Mouse (Mus musculus) erythroblast, adult 5-6 weeks (primary cell): Measurements from ENCODE around the gene Rasal1. TPM values are rescaled to one million over a fixed set of nuclear protein-coding genes. Genes with fewer than 3 reads are reported as not detected.
A peak's percentile ranks its signal among the peaks of the same experiment; 100 is the strongest.

Experiments used
- ATAC-seq: replicated peaks from 2 replicates; pipeline ENCODE4 v1.8.0; 2016; ENCODE audit warnings: moderate number of reproducible peaks, mild to moderate bottlenecking, moderate TSS enrichment, inconsistent platforms; ENCODE audit not compliant: poor library complexity, low FRiP score, severe bottlenecking
- total RNA-seq, 2 experiments: library from RNA; stranded (forward) in 1 of 2; stranded (reverse) in 1 of 2; fragments of 150-400 nt in 1 of 2; fragments of 200-764, 138-1000 nt in 1 of 2; gene quantifications; 2 replicates each; pipeline versions ENCODE4 v1.2.3 to v1.2.4; 2015 to 2017; ENCODE audit warnings: low replicate concordance in 2 of 2

Gene Rasal1
- total RNA-seq, 2 experiments from 2014 or later: not detected

DNA sequence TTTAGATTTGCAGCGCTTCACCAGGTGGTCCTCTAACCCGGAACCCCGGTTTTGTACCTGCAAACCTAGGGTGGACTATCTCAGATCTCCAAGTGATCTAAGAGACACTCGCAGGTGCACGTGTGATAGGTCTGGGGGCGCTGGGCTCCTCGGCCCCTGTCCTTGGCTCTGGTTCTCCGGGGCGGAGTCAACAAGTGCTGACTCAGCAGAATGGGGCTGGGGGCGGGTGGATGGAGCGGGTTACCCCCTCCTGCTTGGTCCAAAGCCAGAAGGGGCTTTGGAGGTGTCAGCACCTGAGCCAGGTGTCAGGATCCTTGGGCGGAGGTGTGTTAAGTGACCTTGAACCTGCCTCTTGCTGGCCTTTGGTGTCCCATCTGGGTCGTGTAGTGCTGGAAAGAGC lies 1.3 kb downstream of the Rasal1 start:
- ATAC-seq: no peak

DNA sequence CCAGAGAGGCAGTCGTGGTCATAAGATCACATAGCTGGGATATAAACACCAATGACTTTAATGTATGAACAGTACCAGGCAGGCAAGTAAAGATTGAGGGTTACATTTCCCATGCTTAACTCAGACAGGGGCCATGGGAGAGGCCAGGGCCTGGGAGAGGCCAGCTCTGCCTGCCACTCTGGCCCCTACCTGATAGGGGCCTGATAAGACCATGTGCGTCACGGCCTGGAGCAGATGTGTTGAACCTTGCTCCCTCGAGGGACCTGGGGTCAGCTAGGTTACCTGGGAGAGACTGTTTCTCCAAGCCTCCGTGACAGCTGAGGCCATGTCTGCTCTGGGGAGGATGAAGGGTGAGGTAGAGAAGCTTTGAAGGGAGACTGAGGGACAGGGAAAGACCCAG lies 2.6 kb downstream of the Rasal1 start:
- no peak for ATAC-seq

DNA sequence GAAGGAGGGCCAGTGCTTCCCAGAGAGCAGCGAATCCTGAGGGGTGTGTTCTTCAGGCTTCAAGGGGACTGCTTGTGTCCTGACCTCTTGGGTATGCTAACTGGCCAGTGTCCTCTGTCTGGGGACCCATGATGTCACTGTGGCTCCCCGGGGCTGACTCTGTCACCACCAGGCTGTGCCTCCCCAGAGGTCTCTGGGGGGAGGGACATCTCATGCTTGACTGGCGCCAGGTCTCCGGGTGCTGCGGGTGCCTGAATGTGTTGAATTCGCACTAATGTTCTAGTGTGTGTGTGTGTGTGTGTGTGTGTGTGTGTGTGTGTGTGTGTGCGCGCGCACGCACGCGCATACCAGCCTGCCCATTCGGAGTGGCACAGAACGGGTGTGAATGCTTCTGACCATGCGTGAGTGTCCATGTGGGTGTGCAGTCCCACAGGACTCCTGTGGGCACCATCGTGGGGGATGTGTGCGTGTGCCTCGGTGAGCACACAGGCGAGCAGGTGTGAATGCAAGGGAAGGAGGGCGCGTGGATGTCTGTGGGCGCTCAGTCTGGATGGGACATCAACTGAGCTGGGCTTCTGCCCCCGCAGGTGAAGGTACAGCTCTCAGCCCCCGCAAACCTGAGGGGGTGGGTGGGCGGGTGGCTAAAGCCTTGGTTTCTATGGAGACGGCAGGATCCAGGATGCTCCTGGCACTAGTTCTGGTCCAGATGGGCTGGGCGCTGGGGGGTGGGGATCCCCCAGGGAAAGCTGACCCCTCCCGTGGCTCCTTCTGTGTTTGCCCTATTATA lies 4.5 kb downstream of the Rasal1 start:
- no peak for ATAC-seq

DNA sequence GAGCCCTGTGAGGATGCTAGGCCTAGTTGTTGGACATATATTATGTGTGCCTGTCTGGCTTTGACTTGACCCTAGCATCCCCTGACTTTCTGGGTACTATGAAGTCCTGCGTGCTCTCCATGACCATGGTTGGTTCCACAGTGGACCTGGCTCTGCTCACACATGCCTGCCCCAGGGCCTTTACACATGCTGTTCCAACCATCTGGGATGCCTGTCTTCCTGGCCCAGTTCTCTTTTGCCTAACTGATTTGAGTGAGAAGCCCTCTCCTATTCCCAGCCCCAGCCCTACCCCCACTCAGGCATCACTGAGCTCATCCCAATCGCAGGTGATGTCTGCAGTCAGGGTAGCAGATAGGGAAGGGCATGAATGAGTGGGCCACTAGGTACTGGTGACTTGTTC lies 5.3 kb downstream of the Rasal1 start:
- ATAC-seq: no peak

DNA sequence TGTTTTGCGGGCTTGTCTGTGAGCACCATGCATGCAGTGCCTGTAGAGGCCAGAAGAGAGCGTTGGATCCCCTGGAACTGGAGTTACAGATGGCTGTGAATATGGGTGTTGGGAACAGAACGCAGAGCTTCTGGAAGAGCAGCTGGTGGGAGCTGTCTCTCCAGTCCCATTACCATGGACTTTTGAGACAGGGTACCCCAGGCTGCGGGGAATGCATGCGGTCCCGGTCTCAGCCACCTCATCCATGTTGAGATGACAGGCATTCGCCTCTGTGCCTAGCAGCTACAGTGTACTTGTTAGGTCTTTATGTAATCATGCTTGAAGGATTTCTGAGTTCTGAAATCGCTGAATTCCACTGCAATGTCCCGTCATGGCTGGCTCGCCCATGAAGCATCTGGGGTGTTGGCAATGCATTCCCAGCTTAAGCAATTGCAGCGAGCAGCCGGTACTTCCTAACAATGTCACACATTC lies 7.7 kb downstream of the Rasal1 start:
- no peak for ATAC-seq

DNA sequence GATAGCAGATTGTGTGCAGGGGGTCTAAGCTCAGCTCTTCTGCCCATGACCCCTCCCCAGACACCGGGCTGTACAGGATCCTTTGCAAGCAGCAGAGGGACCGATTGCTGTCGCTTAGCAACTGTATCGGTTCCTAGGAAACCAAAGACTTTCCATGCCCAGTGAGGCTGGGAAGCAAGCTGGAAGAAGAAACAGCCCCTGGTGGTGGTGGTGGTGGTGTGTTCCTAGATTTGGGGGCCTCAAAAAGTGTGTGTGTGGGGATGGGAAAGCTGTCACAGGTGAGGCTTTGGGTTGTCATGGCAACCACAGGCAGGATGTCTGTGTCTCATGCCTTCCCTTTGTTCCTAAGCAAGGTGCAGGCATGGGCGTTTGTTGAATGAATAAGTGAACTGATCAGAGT lies 12.2 kb downstream of the Rasal1 start:
- no peak for ATAC-seq

DNA sequence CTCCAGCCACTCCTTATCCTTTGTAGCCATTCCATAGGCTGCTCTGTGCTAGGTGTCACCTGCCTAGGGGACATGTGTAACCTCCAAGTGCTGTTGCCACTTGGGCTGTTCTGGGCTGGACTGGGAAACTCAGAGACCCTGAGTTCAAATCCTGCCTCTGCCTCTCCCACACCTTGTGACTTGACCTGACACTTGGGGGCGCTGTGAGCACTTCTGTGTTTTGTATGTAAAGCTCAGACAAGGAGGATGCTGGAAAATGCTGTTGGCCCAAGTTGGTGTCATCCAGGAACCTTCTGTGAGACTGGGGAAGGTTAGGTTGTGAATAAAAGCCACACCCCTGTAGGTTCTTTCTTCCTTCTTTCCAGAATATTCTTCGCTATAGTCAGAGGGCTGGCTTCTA lies 16.3 kb downstream of the Rasal1 start:
- ATAC-seq: no peak

DNA sequence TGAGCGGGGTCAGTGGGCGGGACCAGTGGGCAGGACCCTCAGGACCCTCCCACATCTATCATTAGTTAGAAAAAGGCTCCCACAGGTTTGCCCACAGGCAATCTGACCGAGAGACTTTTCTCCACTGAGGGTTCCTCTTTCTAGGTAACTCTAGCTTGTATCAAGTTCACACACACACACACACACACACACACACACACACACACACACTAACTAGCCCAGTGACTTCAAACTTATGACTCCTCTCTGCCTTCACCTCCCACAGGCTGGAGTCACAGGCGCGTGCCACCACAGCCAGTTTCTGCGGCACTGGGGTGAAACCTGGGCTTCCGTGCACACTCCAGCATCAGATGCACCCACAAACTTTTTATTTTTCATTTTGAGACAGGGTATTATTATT lies 20.1 kb downstream of the Rasal1 start:
- no peak for ATAC-seq

DNA sequence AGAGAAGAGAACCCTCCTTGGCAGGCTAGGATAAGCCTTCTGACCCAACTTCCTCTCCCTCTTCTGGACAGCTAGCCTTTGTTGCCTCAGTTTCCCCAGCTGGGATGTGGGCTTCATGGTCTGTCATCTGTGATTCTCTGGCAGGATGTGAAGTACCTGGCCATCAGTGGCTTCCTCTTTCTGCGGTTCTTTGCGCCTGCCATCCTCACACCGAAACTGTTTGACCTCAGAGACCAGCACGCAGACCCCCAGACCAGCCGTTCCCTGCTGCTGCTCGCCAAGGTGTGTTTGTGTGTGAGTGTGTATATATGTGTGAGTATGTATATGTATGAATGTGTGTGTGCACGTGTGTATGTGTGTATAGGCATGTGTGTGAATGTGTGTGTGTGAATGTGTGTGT lies 21.5 kb downstream of the Rasal1 start:
- no peak for ATAC-seq

DNA sequence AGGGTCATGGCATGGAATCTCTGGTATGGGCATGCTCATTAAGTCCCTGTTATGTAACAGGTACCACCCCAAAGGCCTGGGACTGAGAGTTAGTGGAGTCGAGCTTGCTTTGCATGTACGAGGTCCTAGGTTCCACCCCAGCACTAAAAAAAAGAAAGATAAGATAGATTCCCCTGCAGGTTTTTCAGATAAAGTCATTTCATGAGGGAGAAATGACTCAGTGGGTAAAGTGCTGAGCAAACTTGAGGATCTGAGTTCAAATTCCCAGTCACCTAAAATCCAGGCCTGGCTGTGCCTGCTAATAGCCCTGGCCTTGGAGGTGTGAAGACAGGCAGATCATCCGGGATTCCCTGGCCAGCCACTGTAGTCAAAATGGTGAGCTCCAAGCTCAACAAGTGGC lies 23.3 kb downstream of the Rasal1 start:
- no peak for ATAC-seq

DNA sequence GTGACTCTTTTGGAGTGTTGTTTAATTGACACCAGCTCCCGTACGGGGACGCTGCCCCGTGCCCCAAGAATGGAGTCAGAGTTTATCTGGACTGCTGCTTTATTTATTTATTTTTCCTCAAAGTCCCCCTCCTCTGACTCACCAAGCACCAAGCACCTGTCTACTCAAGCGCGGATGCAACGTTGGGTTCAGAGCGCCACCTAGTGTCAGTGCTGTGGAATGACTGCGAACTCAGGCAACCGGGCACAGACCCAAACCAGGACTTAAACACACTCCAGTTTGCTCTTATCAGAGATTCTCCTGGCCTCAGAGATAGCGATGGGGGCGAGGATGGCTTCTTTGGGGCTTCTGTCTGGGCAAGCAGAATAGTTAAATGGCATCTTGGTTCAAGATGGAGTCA lies 25.0 kb downstream of the Rasal1 start:
- peak; percentile 76 for ATAC-seq

DNA sequence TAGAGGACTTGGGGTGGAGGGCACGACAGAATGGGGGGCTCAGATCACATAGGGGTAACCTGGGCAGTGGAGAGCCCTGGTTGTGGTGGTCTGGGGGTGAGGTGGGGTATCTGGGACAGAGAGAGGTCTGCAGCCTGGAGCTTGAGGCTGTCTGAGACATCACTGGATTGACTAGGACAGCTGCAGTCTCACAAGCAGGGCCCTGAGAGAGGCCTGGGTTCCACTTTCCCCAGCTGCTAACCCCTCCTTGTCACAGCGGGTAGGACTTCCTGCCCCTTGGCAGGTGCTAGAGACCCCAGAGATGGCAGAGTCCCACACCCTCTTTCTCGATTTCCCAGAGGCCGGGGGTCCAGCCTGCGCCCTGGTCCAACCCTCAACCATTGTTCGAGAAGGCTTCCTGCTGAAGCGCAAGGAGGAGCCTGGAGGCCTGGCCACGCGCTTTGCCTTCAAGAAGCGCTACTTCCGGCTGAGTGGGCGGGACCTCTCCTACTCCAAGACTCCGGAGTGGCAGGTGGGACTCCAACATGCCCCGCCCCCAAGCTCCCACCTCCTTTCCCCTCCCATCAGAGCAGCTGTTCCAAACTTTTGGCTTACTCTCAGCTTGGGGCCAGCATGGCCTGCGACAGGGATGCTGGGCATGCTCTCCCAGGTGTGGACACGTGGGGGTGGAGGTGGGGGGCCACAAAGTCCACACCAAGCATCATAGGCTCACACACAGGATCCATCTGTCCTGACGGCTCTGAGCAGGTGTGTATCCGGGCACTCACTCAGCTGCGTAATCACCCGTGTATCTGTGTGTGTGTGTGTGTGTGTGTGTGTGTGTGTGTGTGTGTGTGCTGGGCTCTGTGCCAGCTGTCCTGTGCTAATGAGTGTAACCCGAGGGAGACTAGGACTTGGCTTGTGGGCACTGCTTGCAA lies 25.9 kb downstream of the Rasal1 start:
- ATAC-seq: no peak

DNA sequence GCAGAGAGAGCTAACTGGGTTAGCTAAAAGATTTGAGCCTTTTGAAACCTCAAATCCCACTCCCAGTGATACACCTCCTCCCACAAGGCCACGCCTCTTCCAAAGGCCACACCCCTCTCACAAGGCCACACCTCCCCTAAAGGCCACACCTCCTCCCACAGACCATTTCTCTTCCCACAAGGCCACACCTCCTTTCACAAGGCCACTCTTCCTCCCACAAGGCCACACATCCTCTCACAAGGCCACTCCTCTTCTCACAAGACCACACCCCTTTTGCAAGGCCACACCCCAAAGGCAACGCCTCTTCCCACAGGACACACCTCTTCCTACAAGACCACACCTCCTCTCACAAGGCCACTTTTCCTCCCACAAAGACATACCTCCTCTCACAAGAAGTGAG lies 28.9 kb downstream of the Rasal1 start:
- peak; percentile 16; the same call in 1 of the 2 replicates for ATAC-seq

DNA sequence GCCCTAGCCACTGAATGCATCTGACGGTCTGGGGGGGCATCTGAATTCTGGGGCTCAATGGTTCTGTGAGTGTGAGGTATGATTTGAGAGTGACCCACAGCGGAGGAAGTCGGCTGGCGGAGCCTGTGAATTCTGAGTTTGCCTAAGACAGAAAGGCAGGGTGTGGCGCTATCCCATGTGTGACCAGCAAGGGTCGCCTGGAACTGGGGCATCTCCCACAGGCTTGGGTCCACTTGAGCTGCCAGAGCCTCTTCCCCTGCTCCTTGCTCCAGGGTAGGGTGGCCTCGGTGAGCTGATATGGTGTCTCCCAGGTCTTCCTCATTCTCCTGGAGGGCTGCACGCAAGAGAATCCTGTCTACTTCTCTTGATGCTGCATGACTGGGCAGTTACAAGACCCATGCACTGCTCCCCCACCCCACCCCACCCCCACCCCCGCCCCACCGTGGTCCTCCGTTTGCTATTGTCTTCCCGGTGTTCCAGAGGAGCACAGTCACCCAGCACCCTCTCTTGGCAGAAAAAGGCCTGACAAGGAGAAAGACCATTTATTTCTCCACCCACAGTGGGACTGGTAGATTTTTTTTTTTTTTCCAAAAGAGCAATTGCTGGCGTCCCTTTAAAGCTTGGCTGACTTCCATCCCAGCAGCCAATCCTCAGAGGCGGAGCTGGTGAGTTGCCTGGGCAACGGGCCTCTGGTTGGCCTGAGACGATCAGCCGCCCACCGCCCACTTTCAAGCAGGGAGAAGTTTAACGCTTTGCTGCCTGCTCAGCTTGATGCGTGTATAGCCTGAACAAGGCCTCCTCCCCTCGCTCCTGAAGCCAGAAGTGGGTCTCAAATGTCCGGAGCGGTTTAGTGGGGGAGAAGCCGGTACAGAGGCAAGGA lies 31.3 kb downstream of the Rasal1 start:
- no peak for ATAC-seq

DNA sequence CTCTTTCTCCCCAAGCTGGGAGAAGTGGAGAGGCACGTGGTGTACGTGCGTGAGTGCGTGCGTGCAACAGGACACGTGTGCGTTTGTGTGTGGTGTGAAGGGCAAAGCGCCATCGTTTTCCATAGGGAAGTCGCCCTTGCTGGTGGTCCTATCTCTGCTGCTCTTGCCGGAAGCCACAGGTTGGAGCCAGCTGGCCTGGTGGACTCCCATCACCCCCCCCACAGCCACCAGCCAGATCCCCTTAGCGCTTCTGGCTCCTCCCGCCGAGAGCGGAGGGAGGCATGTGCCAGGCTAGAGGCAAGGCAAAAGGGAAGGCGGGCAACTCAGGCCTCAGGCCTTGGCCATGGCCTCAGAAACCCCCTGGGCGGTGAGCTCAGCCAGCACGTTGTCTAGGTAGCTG lies 32.3 kb downstream of the Rasal1 start:
- ATAC-seq: no peak

DNA sequence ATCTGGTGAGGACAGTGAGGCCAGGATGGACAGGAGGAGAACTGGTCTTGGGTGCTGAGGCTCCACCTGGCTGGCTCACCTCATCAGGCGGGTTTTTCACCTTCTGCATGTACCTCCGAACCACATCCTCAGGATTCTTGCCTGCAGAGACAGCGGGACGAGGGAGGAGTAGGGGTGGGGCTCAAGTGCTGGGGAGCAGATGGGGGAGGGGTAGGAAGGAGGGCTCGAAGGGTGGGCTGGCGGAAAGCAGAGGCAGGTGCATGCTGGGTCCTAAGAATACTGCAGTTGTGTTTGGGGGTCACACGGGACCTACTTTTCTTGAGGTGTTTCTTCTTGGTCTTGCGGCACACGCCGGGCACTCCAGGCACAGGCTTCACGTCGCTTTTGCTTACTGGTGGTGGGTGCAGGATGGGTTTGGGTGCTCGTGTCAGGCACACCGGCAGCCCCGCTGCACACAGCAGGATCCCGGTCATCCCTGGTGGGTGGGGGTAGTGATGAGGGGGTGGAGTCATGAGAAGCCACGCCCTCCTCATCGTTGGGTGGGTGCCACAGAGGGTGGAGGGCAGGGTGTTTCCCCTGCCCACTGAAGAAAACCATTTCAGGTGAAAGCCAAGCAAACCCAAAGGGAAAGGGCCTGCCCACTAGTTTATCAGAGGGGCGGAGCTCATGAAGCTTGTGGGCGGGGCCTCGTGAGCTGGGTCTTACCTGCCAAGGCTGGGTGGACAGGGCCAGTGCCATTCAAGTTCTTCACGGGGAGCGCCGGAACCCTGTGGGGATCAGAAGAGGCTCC lies 34.6 kb downstream of the Rasal1 start:
- ATAC-seq: no peak

DNA sequence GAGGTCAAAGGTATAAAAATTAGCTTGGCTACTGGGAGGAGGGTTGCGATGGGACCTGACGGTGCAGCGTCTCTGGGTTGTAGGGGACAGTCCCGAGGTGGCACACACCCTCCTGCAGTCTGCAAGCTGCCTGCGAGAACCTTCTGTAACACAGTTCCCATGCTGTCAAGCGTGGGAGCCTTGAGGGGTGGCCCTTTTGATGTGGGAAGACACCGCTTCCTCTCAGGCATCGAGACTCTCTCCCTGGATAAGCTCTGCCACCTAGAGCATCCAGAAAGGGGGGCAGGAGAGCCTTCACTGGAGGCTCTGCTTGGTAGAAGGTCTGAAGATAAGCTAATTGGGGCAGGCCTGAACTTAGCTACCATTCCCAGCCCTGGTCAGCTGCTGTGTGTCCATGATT lies 37.1 kb downstream of the Rasal1 start:
- ATAC-seq: no peak

DNA sequence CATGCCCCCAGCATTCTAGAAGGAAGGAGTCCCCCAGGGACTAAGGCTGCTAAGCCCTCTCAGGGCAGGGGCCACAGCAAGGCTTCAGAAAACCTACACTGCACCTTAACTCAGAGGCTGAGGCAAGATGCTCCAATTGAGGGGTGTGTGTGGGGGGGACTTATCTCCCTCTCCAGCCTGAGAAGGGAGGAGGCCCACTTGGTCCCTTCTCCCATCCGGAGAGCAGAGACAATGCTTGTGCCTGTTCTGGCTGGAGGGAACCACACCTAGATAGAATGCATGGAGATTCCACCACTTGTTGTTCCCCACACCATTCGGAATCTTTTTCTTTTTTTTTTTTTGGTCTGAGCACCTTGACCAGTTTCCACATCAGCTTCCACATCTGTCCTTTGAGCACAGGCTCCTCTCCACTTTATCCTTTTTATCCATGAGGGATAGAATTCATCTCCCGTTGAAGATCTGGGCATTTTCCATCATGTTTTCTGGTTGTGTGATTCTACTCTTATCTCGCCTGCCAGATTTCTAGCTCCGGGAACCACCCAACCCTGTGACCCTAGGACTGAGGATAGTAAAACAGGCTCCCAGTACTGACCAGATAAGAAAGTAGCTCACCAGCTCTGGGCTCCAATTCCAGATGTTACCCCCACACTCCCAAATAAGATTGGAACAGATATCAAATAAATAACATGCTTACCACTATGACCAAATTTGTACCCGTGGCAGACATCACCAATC lies 38.3 kb downstream of the Rasal1 start:
- no peak for ATAC-seq

DNA sequence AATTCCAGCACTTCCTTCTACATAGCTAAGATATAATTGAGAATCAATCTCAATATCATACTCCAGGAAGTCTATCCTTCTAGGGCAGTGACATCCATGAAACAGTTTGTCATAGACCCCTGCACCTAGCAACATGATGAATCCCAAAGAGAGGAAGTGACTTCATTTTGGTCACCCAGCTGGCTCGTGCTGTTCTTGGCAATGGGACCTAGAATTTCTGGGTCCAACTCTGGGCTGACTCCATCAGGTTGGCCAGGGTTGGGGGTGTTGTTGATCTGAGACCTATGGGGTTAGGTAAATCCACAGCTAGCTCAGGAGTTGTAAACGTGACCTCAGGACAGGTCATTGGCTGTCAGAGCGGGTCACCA lies 38.9 kb downstream of the Rasal1 start:
- ATAC-seq: no peak
